Mouse (Mus musculus) CH12.LX (cell line): ENCODE data around the gene Fbxo47.

Experiments
- CTCF ChIP-seq, 2 experiments: IDR thresholded peaks in 1 of 2; conservative IDR thresholded peaks in 1 of 2; 2 replicates each; pipeline ENCODE4 v1.5.1; 2011 to 2012; ENCODE audit warnings: low read depth in 2 of 2, low read length in 2 of 2, improper control_type of control experiment in 1 of 2, inconsistent platforms in 1 of 2, mild to moderate bottlenecking in 1 of 2, moderate library complexity in 1 of 2
- ELF1 ChIP-seq: IDR thresholded peaks from 2 replicates; pipeline ENCODE4 v1.6.1; 2014; ENCODE audit warnings: low read depth, mild to moderate bottlenecking, inconsistent platforms, low read length, improper control_type of control experiment
- IRF4 ChIP-seq: IDR thresholded peaks from 2 replicates; pipeline ENCODE4 v1.6.1; 2014; ENCODE audit warnings: low read depth, mild to moderate bottlenecking, inconsistent platforms, low read length, improper control_type of control experiment
- KAT2A ChIP-seq: IDR thresholded peaks from 2 replicates; pipeline ENCODE4 v1.6.1; 2012; ENCODE audit warnings: low read length, improper control_type of control experiment, inconsistent platforms; ENCODE audit not compliant: insufficient replicate concordance
- POLR2A ChIP-seq: IDR thresholded peaks from 2 replicates; pipeline ENCODE4 v1.6.1; 2011; ENCODE audit warnings: low read depth, mild to moderate bottlenecking, improper control_type of control experiment, low read length
- POLR2AphosphoS2 ChIP-seq: IDR thresholded peaks from 2 replicates; pipeline ENCODE4 v1.6.1; 2011; ENCODE audit warnings: low read depth, low read length, improper control_type of control experiment
- TBP ChIP-seq: conservative IDR thresholded peaks from 2 replicates; pipeline ENCODE4 v1.6.1; 2011; ENCODE audit warnings: low read depth, low read length, improper control_type of control experiment
- TCF12 ChIP-seq: IDR thresholded peaks from 2 replicates; pipeline ENCODE4 v1.6.1; 2014; ENCODE audit warnings: low read depth, mild to moderate bottlenecking, inconsistent platforms, low read length, improper control_type of control experiment
- USF1 ChIP-seq: IDR thresholded peaks from 2 replicates; pipeline ENCODE4 v1.6.1; 2014; ENCODE audit warnings: low read depth, mild to moderate bottlenecking, inconsistent platforms, low read length, improper control_type of control experiment
- ZC3H11A ChIP-seq: IDR thresholded peaks from 2 replicates; pipeline ENCODE4 v1.6.1; 2012; ENCODE audit warnings: low read depth, mild to moderate bottlenecking, inconsistent platforms, low read length, improper control_type of control experiment
- ZKSCAN1 ChIP-seq: IDR thresholded peaks from 2 replicates; pipeline ENCODE4 v1.6.1; 2012; ENCODE audit warnings: low read depth, inconsistent platforms, low read length, improper control_type of control experiment, borderline replicate concordance

DNA sequence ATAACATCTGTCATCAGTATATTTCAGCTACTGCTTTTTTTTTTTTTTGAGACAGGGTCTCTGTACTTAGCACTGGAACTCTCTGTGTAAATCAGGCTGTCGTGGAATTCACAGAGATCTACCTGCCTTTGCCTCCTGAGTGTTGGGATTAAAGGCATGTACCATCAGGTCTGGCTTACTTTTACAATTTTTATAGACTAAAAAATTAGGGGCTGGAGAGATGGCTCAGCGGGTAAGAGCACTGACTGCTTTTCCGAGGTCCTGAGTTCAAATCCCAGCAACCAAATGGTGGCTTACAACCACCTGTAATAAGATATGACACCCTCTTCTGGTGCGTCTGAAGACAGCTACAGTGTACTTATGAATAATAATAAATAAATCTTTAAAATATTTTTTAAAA lies 3.6 kb downstream of the Fbxo47 start:
- no peak for TF ChIP-seq USF1
- TF ChIP-seq POLR2A = no peak
- TF ChIP-seq CTCF (conservative IDR thresholded peaks at IDR 0.05 in 1 of 2, IDR thresholded peaks at IDR 0.05 in 1 of 2; ENCODE audit: low read depth in 2 of 2, low read length in 2 of 2) = no peak
- TF ChIP-seq TCF12 = no peak
- TF ChIP-seq ZKSCAN1 = no peak
- no peak for TF ChIP-seq TBP
- TF ChIP-seq ELF1 = no peak
- no peak for TF ChIP-seq POLR2AphosphoS2
- no peak for TF ChIP-seq ZC3H11A
- TF ChIP-seq KAT2A = no peak
- TF ChIP-seq IRF4 = no peak
